Mouse (Mus musculus) adrenal gland, adult (tissue): ENCODE measurements at regions not wholly inside any gene's neighbourhood (a gene's known extent, or its start where the extent isn't known, plus 50 kb on each side); places are given as distances from the start of the nearest gene placed in this dataset.
A peak's percentile ranks its signal among the peaks of the same experiment; 100 is the strongest.

Source experiments
- DNase-seq, 2 experiments: peaks; one replicate each; pipeline ENCODE4 v3.0.0; 2022 to 2023; ENCODE audit warnings: low spot score in 1 of 2; ENCODE audit not compliant: inconsistent age in 2 of 2

DNA sequence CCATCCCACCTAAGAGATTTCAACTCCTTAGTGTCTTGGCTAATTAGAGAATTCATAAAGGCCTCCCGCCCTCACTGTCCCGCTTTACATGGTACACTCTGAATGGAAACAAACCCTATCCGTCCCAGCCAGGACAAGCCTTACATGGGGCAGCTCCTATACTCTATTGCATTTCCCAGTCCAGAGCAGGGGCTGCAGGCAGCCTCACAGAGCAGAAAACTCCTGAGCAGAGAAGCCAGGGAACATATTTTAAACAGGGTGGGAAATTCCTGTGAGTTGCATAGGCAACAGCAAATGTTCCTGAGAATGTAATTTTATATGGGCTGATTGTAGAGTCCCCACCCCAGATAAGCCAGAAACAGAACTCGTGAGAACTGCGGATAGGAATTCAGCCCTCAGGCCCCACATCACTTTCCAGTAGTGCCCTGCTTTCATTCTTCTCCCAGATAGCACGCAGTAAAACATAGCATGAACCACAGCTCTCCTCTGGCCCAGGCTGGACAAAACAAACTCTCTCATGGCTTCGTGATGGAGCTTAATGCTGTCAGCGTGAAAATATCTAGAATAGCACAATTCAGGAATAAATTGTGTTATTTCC lies 337.4 kb upstream of the Npvf start:
- no peak for DNase-seq

- no peak for DNase-seq
Measured at GRCm38 (mm10) chr6:50993952-50994351, 339.7 kb upstream of the Npvf start.

DNA sequence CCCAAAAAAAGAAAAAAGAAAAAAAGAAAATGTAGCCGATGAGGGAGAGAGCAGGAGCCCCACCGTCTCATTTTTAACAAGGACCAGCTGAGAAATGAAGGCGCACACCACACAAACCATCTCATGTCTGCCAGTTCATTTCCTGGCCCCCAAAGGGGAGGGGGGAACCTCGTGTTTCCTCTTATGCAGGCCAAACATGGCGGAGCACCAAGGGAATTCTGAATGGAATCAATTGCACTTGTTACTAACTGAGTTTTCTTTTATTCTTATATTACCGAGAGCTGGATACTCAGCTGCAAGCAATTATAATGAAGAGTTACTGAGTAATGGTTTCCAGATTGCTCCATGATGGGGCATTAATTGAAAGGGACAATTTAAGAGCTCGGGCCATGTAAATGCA lies 348.5 kb upstream of the Npvf start:
- no peak for DNase-seq

DNA sequence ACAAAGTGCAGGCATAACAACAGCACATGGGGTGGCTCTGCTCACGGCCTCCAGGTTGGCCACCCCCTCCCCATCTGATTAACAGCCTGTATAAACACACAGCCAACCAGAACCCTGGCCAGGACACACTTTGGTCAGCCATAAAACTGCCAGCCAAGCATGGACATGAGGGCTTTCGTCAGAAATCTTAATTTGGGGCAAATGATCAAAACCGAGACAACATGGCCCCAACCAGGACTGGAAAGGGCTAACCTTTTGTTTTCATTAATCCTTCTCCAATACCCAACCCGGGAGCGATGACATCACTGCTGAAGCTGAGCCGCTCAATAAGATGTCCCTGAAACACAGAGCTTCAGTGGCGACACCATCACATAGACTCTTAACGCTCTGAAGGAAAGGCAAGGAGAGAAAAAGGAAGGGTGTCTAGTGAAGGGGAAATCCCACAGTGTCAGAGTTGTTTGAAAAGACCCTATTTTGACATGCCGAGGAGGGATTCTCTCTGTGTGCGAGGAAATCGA lies 351.9 kb upstream of the Npvf start:
- no peak for DNase-seq

DNA sequence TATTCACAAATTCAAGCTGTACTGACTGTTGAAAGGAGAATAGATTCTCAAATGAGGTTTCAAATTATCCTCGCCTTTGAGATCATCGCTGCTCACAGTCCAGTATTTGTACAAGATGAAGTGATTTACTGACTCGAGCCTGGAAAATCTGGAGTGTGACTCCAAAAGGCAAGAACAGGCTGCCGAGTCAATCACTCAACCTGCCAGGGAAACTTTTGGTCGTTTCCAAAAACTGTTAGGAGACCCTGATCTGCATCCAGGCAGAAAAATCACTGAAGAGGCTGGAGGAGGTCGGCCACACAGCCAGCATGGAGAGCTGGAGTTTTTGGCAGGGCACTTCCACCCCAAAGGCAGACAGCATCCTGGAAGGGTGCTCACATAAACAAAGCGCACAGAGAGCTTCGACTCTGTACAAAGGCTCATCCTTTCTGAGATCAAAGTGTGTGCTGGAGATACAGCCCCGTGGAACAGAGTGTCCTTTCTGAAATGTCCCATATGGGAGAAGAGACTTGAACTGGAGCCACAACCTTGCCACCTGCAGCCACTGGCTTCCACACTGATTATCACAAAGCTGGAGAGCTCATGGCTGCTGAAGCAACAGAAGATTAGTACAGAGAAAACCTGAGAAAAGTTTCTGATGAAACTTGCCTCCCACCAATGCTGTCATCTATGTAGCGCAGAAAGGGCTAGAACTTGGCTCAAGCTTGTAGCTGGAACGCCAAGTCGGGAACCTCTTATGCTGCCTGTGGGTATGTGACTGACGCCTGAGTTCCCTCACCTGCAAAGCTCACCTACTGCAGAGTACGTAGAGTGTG lies 355.5 kb upstream of the Npvf start:
- peak in 1 of 2 experiments; percentile 23 for DNase-seq

GRCm38 (mm10) chr6:51010536-51010935 lies 356.3 kb upstream of the Npvf start:
- DNase-seq, result no peak

DNA sequence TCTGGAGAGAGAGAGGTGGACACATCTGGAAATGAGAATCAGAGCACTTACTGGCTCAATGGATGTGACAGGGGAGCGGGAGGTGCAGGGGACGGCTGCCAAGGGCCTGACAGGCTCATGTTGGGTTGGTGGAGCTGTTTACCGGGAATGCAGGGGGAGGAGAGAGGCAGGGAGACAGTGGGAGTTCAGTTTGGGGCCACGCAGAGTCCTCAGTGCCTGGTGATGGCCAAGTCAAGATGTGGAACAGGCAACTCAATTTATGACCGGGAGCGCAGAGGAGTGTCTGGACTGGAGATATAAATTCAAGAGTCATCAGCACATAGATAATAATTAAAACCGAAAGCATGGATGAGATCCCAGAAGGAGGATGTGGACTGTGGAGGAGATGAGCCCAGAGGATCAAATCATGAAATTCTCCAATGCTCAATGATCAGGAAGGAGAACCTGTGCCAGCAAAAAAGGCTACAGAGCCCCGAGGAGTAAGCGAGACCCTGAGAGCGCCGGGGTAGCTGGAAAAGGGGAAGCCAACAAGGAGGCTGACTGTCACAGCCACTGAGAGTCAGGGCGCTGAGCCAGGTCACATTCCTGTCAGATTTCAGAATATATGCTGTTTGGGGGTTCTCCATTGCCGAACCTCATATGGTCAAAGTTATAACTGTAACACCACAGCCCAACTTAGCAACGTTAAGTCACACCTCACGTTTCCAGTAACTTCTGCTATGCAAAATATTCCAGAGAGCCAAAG lies 358.0 kb upstream of the Npvf start:
- DNase-seq, result peak; percentile 9 to 32

GRCm38 (mm10) chr6:51015735-51016134 lies 361.5 kb upstream of the Npvf start:
- peak; percentile 14 to 37 for DNase-seq

GRCm38 (mm10) chr6:51016441-51017070 lies 362.3 kb upstream of the Npvf start:
- peak; percentile 10 to 48 for DNase-seq

DNA sequence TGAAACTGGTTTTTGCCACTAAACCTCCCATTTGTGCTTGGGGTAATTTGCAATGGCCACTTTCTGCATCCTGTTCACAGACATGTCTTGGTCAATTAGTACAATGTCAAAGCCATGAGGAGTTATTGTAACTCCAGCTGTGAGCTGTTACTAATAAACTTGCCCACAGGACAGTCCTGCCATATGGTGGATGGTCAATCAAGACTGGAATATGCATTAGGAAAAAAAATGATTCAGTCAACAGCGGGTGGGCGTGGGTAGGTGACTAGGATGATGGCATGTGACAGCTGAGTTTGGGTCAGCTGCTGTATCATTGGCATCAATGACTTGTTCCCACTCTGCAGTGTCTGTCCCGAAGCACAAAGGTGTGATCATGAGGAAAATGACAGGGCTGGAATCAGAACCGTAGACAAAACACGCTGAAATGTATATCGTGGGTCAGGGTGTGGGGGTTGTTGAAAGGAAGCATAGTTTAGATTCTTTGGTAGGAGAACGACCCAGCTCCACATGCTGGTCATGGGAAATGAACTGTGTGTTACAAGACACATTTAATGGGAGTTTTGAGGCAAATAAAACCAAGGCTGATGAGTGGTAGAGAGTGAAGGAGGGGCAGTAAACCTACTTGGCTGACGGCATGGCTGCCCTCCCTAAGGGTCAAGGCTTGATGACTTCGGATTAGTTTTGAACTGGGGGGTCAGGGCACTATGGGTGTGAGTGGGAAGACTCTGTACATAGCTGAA lies 363.2 kb upstream of the Npvf start:
- no peak for DNase-seq

GRCm38 (mm10) chr6:51021206-51021605 lies 367.0 kb upstream of the Npvf start:
- DNase-seq, result no peak

DNA sequence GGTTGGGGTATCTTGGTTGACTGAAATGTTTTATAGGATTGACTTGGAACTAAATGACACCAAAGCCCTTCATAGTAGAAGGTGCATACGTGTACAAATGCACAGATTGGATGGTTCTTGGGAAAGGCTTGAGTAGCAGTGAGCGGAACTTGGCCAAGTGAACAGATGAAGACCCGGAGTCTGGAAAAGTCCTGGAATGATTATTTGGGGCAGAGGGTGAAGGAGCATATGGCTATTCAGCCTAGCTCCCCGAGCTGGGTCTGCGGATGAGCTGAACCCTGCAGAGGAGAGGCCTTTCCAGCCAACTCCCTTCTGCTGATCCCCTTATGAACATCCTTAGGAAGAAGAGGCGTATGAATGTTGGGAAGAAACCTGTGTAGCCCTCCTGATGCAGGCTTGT lies 369.1 kb upstream of the Npvf start:
- no peak for DNase-seq

GRCm38 (mm10) chr6:51024756-51025155 lies 370.5 kb upstream of the Npvf start:
- peak in 1 of 2 experiments; percentile 24 for DNase-seq

DNA sequence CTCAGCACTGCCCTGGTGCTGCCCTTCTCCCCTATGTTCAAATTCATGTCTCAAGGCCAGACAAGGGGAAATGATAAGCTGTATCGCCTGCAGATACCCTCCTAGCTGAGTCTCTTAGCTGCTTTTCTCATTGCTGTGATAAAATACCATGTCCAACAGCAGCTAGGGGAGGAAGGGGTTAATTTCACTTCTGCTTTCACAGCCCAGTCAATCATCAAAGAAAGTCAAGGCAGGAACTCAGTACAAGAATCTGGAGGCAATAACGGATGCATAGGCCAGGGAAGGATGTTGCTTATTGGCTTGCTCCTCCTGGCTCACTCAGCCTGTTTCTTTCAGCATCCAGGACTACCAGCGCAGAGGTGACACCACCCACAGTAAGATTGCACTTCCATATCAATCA lies 371.2 kb upstream of the Npvf start:
- DNase-seq, result no peak

GRCm38 (mm10) chr6:51027296-51027695 lies 373.1 kb upstream of the Npvf start:
- no peak for DNase-seq

GRCm38 (mm10) chr6:51029516-51029915 lies 375.3 kb upstream of the Npvf start:
- DNase-seq, result no peak

- DNase-seq, result no peak
Measured at GRCm38 (mm10) chr6:51029953-51030352, 375.7 kb upstream of the Npvf start.

GRCm38 (mm10) chr6:51033835-51034234 lies 379.6 kb upstream of the Npvf start:
- DNase-seq, result no peak

- DNase-seq, result no peak
Measured at GRCm38 (mm10) chr6:51036074-51036473, 381.8 kb upstream of the Npvf start.

DNA sequence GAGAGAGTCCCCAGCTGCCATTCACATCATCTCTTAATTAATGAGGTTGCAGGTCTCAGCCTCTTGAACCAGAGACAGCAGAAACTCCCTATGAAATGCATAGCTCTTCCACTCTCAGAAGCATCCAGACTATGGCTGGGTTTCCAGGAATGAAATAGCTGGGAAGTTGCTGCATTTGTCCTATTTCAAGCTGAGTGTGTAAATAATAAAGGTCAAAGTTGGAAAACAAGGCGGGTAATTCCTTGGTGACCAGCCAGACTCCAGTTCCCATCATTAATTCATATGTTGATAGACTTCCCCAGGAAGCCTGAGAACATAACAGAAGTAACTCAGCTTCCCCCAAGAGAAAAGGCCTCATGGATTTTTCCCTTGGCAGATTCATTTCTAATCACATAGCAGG lies 382.3 kb upstream of the Npvf start:
- no peak for DNase-seq

GRCm38 (mm10) chr6:51036956-51037355 lies 382.7 kb upstream of the Npvf start:
- no peak for DNase-seq
